Mouse (Mus musculus): ENCODE measurements around the gene H2-M10.4.
"Not testable (repeated sequence)": the region's sequence is repeated elsewhere in the genome, so short reads cannot be mapped to it uniquely, and the experiment has no call there.

Gene H2-M10.4

DNA sequence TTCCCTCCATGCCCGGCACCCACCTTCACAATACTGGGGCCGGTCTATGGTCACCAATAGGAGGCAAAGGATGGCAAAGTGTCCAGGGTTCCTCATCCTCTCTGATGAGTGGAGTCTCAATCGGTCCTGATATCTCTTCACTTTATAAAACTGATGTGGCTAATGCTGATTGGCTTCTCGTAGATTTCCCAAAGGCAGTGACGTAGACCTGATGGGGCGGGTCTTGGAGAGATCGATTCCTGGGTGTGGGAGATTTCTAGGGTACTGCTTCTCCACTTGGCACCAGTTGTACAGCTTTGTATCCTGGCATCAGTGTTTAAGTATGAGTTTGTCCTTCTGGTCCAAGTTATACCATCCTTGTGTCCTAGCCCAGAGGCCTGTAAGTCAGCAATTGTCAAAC, at the start of gene H2-M10.4:
Gene H2-M10.4 (minus strand): TSS at position 101 of the 400 bp plus-strand sequence.
- DNase-seq (ENCODE audit: low read depth, low spot score) = no peak

DNA sequence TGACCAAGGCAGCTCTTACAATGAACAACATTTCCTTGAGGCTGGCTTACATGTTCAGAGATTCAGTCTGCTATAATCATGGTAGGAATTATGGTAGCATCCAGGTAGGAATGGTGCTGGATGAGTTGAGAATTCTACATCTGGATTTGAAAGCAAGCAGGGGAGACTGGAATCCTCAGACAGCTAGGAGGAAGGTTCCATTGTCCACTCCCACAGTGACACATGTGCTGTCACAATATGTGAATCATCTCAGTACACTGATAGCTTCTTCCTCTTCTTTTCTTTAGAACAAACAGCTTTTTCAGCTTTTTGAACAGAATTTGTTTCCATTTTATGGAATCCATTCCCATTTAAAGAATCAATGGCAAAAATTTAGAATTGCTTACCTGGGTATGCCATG, 41.8 kb upstream of the H2-M10.4 start:
- no peak for DNase-seq (ENCODE audit: low read depth, low spot score)

DNA sequence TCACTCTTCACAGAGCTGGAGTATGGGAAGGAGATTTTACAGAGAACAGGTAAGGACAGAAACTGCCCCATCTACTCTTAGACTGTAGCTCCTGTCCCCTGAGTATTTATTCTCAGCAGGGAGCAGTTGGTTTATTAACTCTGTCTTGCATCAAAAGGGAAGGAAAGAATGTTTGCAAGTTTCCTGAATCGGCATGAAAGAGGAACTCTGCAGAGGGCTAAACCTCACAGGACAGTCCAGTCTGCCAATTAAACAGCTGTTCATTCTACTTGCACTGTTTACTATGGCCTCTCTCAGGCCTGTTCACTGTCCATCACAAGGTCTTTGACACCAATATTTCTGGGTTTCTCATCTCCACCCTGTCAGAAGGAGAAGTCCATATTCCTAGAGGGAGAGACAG, 38.3 kb upstream of the H2-M10.4 start:
- DNase-seq (ENCODE audit: low read depth, low spot score) = no peak

DNA sequence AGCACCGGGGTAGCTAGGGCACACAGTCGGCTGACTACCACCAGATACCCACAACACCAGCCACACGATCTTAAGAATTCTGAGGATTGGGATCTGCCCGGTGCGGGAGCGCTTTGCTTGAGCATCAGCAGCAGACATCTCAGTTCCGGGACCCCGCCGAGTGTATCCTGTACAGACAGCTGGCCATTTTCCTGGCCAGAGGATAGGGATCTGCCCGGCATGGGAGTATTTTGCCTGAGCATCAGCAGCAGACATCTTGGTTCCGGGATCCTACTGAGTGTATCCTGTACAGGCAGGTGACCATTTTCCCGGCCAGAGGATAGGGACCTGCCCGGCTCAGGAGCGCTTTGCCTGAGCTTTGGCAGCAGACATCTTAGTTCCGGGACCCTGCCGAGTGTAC, 26.0 kb upstream of the H2-M10.4 start:
- not testable (repeated sequence) for DNase-seq (ENCODE audit: low read depth, low spot score)

DNA sequence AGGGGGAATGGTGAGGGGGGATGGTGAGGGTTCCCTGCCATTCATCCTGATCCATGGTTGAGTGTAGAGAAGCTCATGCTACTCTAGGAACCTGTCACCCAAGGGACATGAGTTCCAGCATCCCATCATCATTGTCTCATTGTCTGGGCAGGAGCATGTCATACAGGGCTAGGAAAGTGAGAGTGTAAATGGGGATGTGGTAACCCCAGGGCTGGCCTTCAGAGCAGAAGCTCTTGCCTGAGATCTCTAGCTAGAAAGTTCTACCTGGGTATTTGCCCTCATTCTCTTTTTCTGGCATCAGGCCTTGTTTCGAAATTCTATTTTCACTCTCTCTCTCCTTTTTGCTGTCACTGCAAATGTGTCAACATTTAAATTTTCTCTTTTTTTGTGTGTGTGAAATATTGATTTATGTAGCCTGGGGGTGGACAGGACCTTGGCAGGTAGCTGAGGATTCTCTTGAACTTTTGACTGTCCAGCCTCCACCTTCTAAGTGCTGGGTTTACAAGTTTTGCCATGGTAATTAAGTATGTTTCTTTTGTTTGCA, 24.6 kb upstream of the H2-M10.4 start:
- DNase-seq (ENCODE audit: low read depth, low spot score) = no peak

DNA sequence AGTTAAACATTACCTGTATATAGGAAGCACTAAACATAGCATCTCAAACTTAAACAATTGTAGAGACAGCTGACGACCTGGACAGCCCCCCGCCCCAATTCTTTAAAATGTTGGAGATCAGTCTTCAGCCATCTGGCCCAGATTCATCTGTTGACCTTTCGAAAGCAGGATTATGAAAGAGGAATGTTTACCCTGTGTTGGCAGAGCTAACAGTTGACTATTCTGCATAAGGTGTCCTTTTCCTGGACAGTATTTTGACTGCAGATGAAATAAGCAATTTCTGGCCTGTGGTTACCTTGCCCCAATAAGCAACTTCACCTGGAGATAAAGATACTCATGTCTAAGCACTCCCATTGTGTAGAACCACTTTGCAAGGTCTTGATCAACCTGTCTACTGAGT, 21.7 kb upstream of the H2-M10.4 start:
- DNase-seq (ENCODE audit: low read depth, low spot score) = no peak

DNA sequence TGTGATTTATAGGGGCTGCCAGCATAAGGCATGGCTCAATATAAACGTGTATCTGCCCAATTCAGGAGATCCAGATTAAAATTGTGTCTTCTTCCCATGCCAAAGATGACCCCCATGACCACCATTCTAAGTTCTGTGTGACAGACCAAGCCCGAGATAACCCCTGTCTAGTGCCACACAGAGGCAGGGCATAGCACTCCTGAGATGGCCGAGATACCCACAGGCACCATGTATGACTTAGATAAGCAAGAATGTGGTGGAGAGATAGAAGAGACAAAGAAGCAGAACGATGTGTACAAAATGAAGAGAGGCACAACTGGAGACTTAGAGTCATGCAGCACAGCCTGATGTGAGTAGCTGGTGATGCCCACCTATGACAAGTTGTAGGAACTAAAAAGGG, 5.9 kb downstream of the H2-M10.4 start:
- no peak for DNase-seq (ENCODE audit: low read depth, low spot score)

DNA sequence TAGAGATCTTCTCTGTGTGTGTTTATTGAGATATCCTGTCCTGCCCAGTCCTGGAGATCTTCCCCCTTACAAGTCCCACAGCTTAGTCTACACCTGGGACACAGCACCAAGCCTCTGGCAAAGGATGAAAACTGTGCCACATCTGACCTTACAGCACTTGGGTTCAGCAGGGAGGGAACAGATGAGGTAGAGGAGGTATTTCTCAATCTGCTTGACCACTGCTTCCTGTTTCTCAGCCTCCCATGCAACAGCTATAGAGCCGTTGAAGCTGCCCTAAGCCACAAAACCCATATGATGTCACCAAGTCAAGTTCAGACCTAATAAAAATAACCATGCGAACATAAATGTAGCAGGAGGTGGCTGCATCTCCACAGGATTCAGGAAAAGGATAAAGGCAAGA, 30.7 kb downstream of the H2-M10.4 start:
- DNase-seq (ENCODE audit: low read depth, low spot score) = no peak

DNA sequence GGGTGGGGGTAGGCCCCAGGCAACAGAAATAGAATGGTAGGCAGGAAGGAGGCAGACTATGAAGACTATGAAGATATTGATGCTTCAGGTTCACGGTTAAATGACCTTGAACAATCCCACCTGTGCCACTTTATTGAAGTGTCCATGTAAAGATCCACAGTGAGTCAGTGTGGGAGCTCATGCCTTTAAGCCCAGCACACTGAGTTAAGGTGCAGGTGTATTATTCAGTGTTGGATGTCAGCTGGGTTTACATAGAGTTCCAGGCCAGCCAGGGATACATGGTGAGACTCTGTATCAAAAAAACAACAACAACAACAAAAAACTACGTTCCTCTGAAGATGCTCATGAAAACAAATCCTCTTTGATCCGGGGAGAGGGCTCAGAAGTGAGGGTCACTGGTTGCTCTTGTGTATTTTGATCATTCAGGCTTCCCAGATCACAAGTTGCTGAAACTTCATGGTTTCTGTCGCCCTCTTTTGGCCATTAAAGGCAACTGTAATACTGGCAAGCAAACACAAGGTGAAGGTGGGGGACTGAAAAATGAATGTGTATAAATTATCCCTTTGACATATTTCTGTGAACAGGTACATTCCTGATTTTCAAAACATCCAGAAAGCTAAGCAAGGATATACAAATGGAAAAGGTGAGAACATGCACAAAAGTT, 43.9 kb downstream of the H2-M10.4 start:
- peak; percentile 82 for DNase-seq (ENCODE audit: low read depth, low spot score)

DNA sequence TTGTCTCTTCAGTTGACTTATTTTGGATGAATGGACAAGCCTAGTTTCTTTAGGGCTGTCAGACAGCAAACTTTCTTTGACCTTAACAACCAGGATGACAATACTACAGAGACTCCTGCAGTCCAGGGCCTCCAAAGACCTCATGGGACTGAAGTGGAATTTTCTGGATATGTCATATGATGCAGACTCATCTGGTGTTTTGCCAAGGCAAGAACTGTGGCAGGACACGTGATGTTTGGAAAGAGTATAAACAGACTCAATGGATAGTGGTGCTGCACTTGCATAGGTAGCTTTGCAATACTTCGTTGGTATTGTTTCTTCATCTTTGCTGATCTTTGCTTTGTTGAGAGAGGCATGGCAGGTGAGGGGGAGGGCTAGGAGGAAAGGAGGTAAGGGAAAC, 44.7 kb downstream of the H2-M10.4 start:
- no peak for DNase-seq (ENCODE audit: low read depth, low spot score)

DNA sequence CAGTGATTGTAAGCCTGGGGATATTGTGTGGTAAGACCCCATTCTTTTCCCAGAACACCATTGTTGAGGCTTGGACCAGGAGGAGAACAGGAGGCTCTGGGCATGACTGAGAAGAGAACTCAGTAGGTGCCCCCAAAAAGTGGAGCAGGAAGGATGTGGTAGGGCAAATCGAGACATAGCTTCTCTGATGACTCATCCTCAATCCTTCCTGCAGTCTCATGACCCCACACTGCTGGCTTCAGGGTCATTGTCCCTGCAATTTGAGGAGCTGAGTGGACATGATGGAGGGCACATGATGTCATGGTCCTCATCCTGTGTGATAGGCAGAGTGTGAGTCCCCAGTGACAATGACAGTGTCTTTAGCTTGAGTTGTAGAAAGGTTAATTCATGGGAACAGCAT, 46.7 kb downstream of the H2-M10.4 start:
- no peak for DNase-seq (ENCODE audit: low read depth, low spot score)

DNA sequence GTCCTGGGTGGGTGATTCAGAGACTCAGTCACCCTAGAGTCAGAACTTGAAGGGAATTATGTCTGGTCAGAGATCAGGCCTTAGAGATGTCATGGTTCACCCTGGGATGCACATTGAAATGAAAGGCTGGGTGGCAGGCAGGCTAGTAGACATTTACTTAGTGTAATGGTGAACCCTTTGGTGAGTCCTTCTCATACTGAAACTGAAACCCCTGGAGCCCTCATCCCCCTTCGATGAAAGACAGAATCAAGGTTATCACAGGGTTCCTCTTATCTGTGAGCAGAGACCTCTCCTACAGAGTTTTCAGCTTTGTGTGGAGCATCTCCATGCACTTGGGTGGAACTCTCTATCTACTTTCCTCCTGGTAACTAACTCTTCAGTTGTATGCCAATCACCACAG, 47.8 kb downstream of the H2-M10.4 start:
- no peak for DNase-seq (ENCODE audit: low read depth, low spot score)

Data from brain, adult 2 months (tissue).